Mouse (Mus musculus) spleen, adult 2 months (tissue): ENCODE data around the gene Rasa3. TPM values are rescaled to one million over a fixed set of nuclear protein-coding genes. Genes with fewer than 3 reads are reported as not detected.

Source experiments
- DNase-seq, 2 experiments: peaks; one replicate each; pipeline versions ENCODE4 v3.0.0 to v3.0.0-alpha.2; 2012 to 2021; ENCODE audit warnings: low spot score in 2 of 2, low read depth in 1 of 2
- H3K27ac ChIP-seq: fragments of 200-500 bp; 2 replicates; pipeline ENCODE4 v1.5.1; 2012; ENCODE audit warnings: low read length, inconsistent platforms; ENCODE audit not compliant: insufficient read depth
- H3K27me3 ChIP-seq: fragments of 200-500 bp; 2 replicates; pipeline ENCODE4 v1.6.1; 2012; ENCODE audit warnings: mild to moderate bottlenecking, moderate library complexity, low read length, inconsistent platforms; ENCODE audit not compliant: control insufficient read depth, insufficient read depth
- H3K36me3 ChIP-seq: fragments of 200-500 bp; 2 replicates; pipeline ENCODE4 v1.6.1; 2012; ENCODE audit warnings: mild to moderate bottlenecking, low read length, inconsistent platforms; ENCODE audit not compliant: control insufficient read depth, insufficient read depth
- H3K4me1 ChIP-seq: fragments of 200-500 bp; 2 replicates; pipeline ENCODE4 v1.6.1; 2011; ENCODE audit warnings: inconsistent platforms; ENCODE audit not compliant: control insufficient read depth, insufficient read depth, insufficient read length
- H3K4me3 ChIP-seq: fragments of 200-500 bp; 2 replicates; pipeline ENCODE4 v1.5.1; 2011; ENCODE audit warnings: mild to moderate bottlenecking, inconsistent platforms; ENCODE audit not compliant: insufficient read depth, insufficient read length; ENCODE audit errors: extremely low read depth
- CTCF ChIP-seq: fragments of 200-500 bp; IDR thresholded peaks from 2 replicates; pipeline ENCODE4 v1.5.1; 2011; ENCODE audit warnings: mild to moderate bottlenecking, inconsistent platforms; ENCODE audit not compliant: insufficient read depth, insufficient read length, insufficient replicate concordance; ENCODE audit errors: extremely low read depth
- POLR2A ChIP-seq: fragments of 200-500 bp; IDR thresholded peaks from 2 replicates; pipeline ENCODE4 v1.6.1; 2011; ENCODE audit warnings: low read depth, low read length, inconsistent platforms
- WGBS: fragments of 180-500 bp; shearing (Covaris S2); methylation state at CpG from one replicate; pipeline ENCODE4 v1.1.7; 2018; 5-methylcytosine and 5-hydroxymethylcytosine counted together
- polyA plus RNA-seq: library from polyadenylated mRNA; depleted of rRNA; stranded (reverse); fragments of >200 nt; gene quantifications from 2 replicates; pipeline ENCODE4 v1.2.3, GENCODE M21; 2012

The Rasa3 gene
- polyA plus RNA-seq, 1 experiment, result 98.7 TPM

- no peak overlapping the region for H3K27ac ChIP-seq
- peak; percentile 57 to 82 for DNase-seq
- TF ChIP-seq POLR2A (no peak), CTCF (peak; percentile 94; the same call in 1 of the 2 replicates)
- 54% methylated on average over 9 of the region's 9 CpGs for WGBS
- H3K36me3 ChIP-seq, result no peaks in the 10 kb centered on the region
- H3K4me1 ChIP-seq, result peaks cover 3% of the 10 kb centered on the region; the same call in 1 of the 2 replicates
- H3K27me3 ChIP-seq, result no peaks in the 10 kb centered on the region
- no peak overlapping the region for H3K4me3 ChIP-seq
Measured at GRCm38 (mm10) chr8:13550718-13551573, 126.5 kb downstream of the Rasa3 start.

DNA sequence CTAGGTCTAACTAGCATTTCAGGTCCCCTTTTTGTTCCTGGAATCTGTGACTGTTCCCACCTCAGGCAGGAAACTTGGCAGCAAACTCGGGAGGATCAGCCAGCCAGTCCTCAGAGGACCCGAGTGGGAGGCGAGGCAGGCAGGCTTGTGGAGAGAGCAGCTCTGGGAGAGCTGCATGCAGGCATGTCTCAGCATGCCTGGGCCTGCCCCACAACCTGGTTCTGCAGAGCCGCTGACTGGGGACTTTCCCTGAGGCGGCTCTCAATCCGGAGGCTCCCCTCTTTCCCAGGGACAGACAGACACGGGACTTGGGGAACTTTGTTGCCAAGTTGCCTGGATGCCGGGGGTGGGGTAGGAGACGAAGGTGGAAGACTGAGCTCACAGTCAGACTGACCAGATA lies 128.6 kb downstream of the Rasa3 start:
- no peak for DNase-seq
- Histone ChIP-seq H3K36me3 (no peaks in the 10 kb centered on the region), H3K4me1 (peaks cover 3% of the 10 kb centered on the region; the same call in 1 of the 2 replicates), H3K4me3 (no peak overlapping the region), H3K27ac (no peak overlapping the region), H3K27me3 (no peaks in the 10 kb centered on the region)
- 74% methylated on average over 9 of the region's 9 CpGs for WGBS
- TF ChIP-seq POLR2A (no peak), CTCF (no peak)

DNA sequence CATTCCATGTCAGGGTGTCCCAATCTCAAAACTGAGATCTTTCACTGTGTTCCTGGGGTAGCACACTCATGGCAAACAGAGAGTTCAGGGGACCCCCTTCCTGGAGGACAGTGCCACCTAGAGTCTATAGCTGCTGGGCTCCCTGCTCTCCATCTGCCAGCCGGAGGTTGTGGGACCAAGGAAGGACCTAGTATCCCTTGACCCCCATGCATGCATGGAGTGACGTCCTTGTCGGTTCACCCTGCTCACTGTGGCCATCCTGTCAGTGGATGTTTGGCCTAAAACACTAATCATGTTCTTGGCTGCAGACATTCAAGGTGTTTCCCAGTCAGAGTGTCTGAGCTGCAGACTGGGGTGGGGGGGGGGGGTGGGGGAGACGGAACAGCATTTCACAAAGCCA lies 129.2 kb downstream of the Rasa3 start:
- DNase-seq, result no peak
- H3K27me3 ChIP-seq, result no peaks in the 10 kb centered on the region
- H3K4me1 ChIP-seq, result peaks cover 3% of the 10 kb centered on the region; the same call in 1 of the 2 replicates
- no peak for TF ChIP-seq POLR2A
- no peak for TF ChIP-seq CTCF
- no peak overlapping the region for H3K27ac ChIP-seq
- no peaks in the 10 kb centered on the region for H3K36me3 ChIP-seq
- no peak overlapping the region for H3K4me3 ChIP-seq
- 48% methylated on average over 4 of the region's 4 CpGs for WGBS

DNA sequence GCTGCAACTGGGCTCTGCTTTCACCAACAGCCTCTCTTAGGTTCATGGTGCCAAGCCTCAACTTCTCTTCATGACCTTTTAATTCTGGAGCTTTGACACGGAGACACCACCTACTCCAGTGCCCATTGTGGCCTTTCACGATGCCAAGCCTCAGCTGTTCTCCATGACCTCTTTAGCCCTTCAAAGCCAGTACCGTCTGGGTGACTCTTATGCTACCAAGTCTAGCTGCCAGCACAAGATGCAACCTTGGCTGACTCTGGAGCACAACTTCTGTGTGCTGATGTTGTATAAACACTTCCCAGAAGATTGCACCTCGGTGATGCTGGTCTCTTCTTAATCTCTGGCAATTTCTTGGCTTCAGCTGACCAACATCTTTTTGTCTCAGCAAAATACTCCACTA lies 131.0 kb downstream of the Rasa3 start:
- H3K4me1 ChIP-seq, result peaks cover 1% of the 10 kb centered on the region; the same call in 1 of the 2 replicates
- 90% methylated on average over 4 of the region's 4 CpGs for WGBS
- no peak overlapping the region for H3K27ac ChIP-seq
- no peaks in the 10 kb centered on the region for H3K27me3 ChIP-seq
- no peak overlapping the region for H3K4me3 ChIP-seq
- TF ChIP-seq POLR2A, result no peak
- TF ChIP-seq CTCF, result no peak
- no peaks in the 10 kb centered on the region for H3K36me3 ChIP-seq
- DNase-seq, result no peak

- no peaks in the 10 kb centered on the region for H3K36me3 ChIP-seq
- TF ChIP-seq POLR2A, result no peak
- no peak for TF ChIP-seq CTCF
- WGBS, result 86% methylated on average over 5 of the region's 5 CpGs
- no peaks in the 10 kb centered on the region for H3K4me1 ChIP-seq
- no peaks in the 10 kb centered on the region for H3K27me3 ChIP-seq
- no peak overlapping the region for H3K27ac ChIP-seq
- DNase-seq, result no peak
- no peak overlapping the region for H3K4me3 ChIP-seq
Measured at GRCm38 (mm10) chr8:13541526-13541925, 135.9 kb downstream of the Rasa3 start.

DNA sequence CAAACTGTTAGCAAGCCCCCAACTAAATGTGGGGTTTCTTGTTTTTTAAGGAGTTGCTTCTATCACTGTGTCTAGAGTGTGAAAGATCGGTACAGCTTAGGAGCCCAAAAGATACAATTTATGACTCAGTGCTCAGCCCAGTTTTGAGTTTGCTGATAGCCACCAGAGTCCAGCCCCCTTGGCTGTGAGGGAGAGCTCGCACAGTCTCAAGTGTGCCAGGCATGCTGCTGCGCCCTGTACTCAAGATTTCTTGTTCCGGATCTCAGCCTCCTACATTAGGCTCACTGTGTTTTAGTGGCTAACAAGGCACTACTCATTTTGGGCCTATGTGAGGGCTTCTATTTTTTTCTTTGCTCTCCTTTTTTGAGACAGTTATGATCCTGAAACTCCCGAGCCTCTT lies 137.3 kb downstream of the Rasa3 start:
- Histone ChIP-seq H3K27ac (no peak overlapping the region), H3K27me3 (no peaks in the 10 kb centered on the region), H3K4me1 (no peaks in the 10 kb centered on the region), H3K4me3 (no peak overlapping the region), H3K36me3 (no peaks in the 10 kb centered on the region)
- WGBS, result 85% methylated on average over 5 of the region's 5 CpGs
- no peak for TF ChIP-seq CTCF
- no peak for TF ChIP-seq POLR2A
- no peak for DNase-seq

- TF ChIP-seq POLR2A, result no peak
- TF ChIP-seq CTCF, result no peak
- Histone ChIP-seq H3K27me3 (no peaks in the 10 kb centered on the region), H3K4me1 (no peaks in the 10 kb centered on the region), H3K36me3 (no peaks in the 10 kb centered on the region), H3K4me3 (no peak overlapping the region), H3K27ac (no peak overlapping the region)
- DNase-seq, result no peak
- WGBS, result 83% methylated on average over 6 of the region's 6 CpGs
Measured at GRCm38 (mm10) chr8:13538821-13539220, 138.6 kb downstream of the Rasa3 start.
